Mouse (Mus musculus) retina, embryonic 14.5 days (tissue): ENCODE measurements around the gene Wsb1.
"Not testable (repeated sequence)": the region's sequence is repeated elsewhere in the genome, so short reads cannot be mapped to it uniquely, and the experiment has no call there.

ENCODE experiments used
- DNase-seq: peaks from one replicate; pipeline ENCODE4 v3.0.0-alpha.2; 2015; ENCODE audit warnings: low spot score

The Wsb1 gene

DNA sequence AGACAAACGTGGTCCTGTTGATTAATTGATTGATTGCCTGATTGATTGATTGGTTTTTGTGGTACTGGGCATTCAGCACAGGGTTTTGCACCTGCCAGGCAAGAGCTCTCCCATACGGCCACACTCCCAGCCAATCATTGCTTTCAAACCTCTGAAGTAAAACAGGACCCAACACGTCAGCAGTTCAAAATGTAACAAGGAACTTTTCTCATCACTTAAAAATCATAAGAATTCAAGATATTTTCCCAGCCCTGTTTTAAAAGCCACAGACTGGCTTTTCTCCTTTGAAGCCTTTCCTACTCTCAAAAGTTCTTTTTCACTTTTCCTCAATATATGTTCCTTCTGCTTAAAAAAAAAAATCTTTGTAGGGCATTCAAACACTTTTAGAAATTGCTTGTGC lies 9.9 kb upstream of the Wsb1 start:
- no peak for DNase-seq

- DNase-seq, result not testable (repeated sequence)
These were observed 5.7 kb upstream of the Wsb1 start for GRCm38 (mm10) chr11:79260126-79260525.

- no peak for DNase-seq
These were observed 4.3 kb upstream of the Wsb1 start for GRCm38 (mm10) chr11:79258738-79259137.

- peak; percentile 55 for DNase-seq
These were observed 705 bp downstream of the Wsb1 start for GRCm38 (mm10) chr11:79253542-79254390.

DNA sequence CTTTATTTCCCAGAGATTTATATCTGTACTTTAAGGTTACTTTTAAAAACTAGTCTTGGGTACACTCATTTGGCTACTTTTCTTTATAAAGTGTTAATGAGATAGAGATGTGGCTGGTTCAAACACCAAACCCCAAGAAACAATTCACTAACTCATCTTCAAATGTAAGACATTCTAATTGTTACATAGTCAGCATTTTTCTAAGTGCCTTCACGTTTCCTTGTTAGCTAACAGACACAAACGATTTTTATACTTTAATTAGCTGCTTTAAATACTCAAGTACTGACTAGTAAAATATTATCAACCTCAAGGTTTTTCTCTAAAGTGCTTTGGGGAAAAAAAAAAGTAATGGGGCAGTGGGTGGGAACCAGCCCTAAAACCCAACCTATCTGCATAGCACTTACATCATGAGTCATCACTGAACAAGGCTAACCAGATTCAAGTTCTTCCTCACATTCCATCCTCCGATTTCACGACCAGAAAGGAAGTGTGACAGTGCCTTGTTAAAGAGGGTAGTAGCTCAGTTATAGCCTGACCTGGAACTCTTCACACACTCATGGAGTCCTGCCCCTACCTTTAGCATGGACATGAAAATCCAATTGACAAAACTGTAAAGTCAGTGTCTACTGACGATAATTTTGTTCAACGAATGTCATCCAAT lies 1.5 kb downstream of the Wsb1 start:
- no peak for DNase-seq

DNA sequence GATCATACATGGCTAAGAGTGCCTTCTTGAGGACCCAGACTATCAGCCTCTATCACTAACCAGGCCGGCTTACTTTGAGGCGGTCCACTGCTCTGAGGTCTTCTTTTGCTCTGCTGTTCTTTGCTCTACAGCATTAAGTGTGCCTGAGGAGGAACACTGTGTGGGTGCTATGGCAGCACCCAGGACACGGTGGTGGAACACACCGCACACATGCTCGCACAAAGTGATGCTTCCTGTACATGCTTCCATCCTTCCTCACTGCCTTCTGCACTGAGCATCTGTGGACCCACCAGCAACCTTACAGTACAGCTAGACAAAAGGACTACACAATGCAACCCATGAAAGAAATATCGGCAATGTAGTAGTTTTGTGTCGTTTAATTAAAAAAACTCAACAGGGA lies 15.4 kb downstream of the Wsb1 start:
- DNase-seq, result no peak

DNA sequence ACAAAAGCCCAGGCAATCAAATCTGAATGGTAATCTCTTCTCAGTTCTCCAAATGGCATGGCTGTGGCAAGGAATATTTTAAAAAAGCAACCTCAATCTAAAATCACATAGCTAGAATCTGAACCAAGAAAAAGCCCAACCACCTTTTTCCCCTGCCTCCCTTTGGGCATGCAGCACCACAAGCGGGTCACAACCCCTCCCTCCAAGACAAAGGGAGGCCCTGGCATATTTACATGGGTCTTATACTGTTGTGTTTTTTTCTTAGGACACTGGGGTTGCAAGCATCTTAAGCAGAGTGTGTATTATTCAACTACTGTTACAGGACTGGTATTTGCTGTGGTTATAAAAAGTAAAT lies 16.1 kb downstream of the Wsb1 start:
- DNase-seq, result peak; percentile 69

- no peak for DNase-seq
These were observed 16.6 kb downstream of the Wsb1 start for GRCm38 (mm10) chr11:79237644-79238397.

DNA sequence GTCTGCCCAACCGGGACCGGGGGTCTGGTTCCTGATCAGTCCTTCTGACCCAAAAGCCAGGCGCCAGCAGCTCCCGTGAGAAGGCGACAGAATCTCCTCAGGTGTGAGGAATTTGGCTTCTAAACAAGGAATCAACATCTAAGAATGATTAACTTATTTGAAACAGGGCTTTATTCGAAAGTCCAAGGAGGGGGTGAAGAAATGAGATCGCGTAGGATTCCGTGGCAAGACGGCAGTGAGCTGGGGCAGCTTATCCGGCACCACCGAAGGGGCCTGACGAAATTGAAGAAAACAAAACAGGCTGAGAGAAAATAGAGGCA lies 24.3 kb downstream of the Wsb1 start:
- DNase-seq, result no peak

- DNase-seq, result no peak
These were observed 24.8 kb downstream of the Wsb1 start for GRCm38 (mm10) chr11:79229561-79230250.

GRCm38 (mm10) chr11:79229057-79229504 lies 25.4 kb downstream of the Wsb1 start:
- no peak for DNase-seq

DNA sequence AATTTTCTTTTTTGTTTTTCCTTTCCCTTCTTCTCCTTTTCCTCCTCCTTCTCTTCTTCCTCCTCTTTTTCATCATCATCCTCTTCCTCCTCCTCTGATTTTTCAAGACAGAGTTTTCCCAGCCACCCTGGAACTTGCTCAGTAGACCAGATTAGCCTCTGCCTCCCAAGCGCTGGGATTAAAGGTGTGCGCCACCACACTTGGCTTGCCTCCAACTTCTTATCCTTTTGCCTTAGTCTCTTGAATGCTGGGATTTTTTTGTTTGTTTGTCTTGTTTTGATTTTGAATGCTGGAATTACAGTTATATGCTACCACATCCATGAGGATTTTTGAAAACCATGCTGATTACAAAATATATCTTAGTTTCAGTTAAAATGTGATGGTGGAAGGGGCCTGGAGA lies 26.4 kb downstream of the Wsb1 start:
- DNase-seq, result no peak

GRCm38 (mm10) chr11:79225371-79226155 lies 28.9 kb downstream of the Wsb1 start:
- peak; percentile 32 for DNase-seq

DNA sequence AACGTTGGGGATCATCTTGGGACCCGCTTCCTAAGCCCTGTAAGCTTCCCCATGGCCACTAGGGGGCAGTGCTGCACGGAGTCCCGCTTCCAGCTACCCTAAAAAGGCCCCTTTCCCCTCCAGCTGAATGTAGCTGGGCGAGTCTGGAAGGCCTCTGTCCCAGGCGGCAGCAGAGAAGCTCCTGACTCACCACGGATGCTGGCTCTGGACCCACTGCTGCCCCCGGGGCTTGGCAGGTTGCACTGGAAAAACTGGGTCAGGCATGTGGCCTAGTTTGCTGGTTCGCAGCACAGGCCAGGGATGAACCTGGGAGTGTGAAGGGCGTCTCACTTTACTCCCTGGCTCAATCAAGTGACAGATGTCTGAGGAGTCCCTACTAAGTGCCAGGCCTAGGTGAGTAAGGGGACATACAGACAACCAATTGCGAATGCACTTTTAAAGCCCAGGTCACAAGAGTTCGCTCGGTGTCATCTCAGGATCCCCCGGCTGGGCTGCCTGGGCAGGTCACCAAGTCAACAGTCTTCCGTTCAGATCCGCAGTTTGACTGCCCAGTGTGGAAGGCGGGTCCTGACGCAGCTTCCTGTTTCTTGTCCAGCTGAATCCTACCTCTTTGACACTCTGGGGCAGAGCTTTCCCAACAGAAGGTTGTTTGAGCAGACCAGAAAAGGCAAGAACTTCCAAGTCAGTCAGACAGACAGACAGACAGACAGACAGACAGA lies 29.8 kb downstream of the Wsb1 start:
- peak; percentile 95 for DNase-seq

- no peak for DNase-seq
These were observed 31.1 kb downstream of the Wsb1 start for GRCm38 (mm10) chr11:79223420-79223819.

- no peak for DNase-seq
These were observed 31.8 kb downstream of the Wsb1 start for GRCm38 (mm10) chr11:79222661-79223060.

GRCm38 (mm10) chr11:79221641-79222040 lies 32.8 kb downstream of the Wsb1 start:
- DNase-seq, result no peak

DNA sequence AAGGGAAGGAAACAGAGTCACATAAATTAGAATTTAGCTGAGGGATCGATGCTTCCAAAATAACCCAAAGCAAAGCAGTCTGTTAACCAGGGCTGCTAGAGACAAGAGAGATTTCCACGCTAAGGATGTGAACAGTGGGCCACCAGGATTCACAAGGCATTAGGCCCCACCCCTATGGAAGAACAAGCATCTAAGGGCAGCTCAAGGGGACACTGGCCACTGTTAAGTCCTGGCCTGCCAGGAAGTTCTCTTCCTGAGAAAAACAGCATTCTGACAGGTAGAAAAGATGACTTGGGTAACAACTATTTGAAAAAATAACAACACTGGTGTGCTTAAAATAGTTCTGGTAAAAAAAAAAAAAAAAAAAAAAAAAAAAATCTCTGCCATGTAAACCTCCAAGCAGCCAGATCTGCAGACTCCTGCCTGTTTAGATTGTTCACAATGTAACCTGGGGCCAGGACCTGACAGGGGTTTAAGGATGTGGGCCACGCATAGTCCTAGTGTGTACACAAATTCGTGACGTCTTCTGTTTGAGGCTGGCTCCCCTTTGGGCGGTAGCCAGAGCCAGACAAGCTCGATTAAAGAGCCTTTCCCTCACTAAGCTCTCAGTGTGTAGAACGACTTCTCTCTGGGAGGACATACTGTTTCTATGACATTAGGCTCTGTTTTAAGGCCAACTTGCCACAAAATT lies 35.4 kb downstream of the Wsb1 start:
- no peak for DNase-seq

- DNase-seq, result no peak
These were observed 36.4 kb downstream of the Wsb1 start for GRCm38 (mm10) chr11:79218061-79218460.

DNA sequence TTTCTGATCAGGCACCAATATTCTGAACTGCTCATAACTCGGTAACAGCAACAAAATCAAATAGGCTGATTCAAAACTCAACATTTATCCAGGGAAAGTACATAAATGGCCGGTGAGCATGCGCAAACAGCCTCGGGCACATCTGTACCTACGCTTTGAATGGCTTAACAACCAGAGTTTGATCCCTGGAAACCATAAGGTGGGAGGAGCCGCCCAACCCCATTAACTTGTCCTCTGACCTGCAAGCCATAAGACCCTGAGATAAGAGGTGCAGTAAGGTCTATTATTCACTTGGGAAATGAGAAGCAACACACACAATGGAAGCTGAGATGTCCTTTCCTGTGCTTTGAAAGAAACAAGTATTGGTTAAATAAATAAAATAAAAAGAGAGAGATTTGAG lies 37.3 kb downstream of the Wsb1 start:
- no peak for DNase-seq
